Mouse (Mus musculus): ENCODE measurements around the gene Fam172a.
A peak's percentile ranks its signal among the peaks of the same experiment; 100 is the strongest.

Gene Fam172a

DNA sequence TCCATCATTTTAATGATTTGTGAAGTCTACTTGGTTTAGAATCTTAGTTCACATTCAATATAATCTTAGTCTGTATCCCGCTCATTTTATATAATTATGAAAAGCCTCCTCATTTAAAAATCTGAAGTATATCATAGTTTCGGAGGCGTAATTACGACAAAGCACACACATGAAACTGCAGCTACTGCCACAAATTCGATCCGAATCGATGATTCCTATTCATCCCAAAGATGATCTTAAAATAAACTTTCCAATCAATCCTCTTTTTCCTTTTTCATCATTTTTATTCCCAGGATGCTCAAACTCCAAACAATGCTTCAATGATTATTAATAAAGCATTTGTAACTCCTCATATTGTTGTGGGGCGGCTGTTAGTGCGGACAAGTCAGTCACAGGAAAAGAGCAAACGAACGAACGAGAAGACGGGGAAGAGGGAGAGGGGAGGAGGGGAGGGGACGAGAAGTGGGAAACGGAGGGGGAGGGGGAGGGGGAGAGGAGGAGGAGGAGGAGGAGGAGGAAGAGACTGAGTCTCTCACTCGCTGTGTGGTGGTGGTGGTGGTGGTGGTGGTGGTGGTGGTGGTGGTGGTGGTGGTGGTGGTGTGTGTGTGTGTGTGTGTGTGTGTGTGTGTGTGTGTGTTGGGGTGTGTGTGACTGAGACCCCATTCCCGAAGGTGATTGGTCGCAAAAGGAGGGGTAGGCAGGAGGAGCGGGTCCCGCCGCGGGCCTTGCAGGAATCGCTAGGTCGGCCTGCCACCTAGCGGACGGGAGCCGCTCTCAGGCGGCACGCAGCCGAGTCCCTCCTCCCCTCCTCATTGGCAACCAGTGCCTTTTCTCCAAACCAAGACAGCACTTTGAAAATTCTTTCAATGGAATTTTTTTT, 499.4 kb downstream of the Fam172a start:
- peak; percentile 92 to 95 for DNase-seq

DNA sequence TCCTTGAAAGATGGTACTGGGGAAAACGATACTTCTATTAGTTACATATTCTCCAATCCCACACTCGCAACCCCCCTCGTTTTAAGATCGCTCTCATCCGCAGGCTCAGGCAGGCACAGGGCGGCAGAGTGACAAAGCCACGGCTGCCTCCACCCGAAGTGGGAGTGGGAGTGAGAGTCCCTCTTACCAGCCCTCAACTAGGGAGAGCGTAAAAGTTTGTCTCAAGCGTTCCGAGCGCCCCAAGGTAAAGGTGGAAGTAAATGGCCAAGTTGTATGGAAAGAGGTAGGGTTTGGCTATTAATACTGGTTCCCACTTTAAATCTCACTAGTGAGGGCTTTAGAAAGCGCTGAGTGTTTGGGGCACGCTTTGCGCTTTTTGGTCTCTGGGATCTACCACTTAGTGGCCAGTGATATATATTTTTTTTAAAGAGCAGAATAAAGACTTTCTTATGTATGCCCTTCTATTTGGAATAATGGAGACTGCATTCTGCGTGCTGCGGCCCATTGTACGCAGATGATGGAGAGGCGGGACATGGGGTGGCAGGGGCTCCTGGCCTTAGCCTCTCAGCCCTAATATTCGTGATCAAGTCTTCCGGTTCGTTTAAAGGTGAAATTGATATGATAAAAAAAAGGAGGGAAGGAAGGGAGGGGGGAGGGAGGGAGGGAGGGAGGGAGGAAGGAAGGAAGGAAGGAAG, 500.2 kb downstream of the Fam172a start:
- peak in 1 of 2 experiments; percentile 44 for DNase-seq

DNA sequence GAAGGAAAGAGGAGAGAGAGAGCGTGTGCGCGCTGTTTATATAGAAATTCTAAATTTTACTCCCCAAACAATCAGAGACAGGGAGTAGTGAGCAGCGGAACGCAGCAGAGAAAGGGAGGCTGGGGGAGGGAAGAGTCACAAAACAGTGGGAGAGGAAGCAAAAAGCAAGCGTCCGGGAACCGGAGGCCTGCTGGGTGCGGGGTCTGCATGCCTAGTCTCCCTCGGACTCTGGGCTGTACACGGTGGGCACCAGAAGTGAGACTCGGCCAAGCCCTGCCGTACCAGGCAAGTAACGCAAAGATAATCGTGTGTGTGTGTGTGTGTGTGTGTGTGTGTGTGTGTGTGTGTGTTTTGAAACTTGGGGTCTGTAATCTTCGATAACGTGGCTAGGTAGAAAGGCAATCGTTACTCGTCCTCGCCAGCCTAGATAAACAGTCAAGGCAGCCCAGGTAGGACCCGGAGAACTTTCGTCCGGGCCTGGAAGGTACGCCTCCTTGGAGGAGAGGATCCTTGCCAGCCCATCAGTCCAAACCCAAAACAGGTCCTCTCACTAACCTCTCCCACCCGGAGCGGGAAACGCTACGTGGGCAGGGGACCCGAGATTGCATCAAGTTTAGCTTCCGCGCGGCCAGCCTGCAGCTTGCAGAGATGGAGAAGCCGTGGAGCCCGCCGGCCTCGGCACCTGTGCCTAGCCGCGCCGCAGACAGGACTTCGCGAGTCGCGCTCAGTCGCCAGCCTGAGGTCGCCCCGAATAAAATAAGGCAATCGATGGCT, 500.9 kb downstream of the Fam172a start:
- DNase-seq, result peak; percentile 64 to 75

DNA sequence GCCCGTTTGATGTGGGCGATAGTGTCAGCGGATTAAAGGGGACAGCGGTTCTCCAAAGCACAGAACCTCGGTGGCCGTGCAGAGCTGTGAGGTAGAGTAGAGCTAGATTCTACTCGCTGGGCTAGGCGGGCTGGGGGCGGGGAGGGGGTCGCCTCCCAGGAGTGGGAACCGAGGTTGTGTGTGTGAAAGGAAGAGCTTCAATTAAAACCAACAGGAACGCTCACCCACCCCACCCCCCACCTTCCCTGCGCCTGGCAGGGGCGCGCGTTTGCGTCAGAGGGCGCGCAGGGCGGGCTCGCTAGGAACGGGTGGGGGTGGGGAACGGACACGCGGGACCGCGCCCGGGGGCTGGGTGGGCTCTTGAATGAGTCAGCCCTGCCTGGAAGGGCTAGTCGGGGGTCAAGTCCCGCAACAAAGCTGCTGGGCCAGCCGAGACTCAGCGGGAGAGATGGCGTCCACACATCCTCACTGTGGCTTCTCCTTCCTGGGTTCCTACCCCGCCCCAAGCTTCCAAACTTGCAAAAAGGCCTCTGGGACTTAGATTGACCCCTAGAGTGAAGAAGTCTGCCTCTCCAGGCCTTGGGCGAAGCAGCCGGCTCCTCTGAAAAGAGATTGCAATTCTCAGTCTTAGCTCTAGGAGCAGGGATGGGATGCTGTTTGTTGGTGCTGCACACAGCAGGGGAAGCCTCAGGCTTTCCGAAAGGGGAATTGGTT, 501.7 kb downstream of the Fam172a start:
- DNase-seq, result peak; percentile 73 to 83

DNA sequence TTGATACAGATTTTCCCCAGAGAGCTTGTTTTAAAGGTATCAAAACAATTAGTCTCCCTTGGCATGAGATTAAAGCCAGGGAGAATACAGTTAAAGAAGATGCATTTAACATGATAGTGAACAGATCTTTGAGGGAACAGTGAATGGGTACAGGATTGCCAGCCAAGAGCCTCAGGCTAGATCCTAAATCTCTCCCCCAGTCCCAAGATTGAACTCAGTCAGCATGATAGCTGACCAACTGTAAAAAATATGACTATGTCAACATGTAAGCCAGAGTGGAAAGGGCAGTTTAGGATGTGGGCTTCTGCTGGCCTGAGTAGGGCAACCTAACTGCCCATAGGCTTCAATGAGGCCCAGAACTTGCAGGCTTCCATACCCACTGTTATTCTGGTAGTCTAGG, 503.6 kb downstream of the Fam172a start:
- no peak for DNase-seq

DNA sequence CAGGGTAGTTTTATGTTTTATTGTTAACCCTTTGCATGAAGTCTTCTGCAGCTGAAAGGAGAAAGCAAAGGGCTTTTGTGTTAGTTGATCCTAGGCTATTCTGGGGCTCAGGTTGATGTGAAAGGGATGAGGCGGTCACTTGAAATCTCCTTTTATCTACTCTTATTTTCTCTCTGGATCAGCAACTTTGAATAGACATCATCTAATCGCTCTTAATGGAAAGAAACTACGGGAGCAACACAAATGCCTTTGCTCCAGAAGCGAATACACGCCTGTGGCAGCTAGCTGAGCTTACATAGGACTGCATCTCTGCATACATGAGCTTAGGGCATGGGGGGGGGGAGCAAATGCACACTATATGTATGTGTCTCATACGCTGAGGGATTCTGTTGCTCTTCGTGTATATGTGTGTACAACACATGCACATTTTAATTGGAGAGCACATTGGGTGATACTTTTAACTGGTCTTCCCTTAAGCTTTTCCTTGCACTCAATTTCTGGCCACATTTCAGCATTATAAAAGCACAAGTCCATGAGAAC, 505.1 kb downstream of the Fam172a start:
- no peak for DNase-seq

DNA sequence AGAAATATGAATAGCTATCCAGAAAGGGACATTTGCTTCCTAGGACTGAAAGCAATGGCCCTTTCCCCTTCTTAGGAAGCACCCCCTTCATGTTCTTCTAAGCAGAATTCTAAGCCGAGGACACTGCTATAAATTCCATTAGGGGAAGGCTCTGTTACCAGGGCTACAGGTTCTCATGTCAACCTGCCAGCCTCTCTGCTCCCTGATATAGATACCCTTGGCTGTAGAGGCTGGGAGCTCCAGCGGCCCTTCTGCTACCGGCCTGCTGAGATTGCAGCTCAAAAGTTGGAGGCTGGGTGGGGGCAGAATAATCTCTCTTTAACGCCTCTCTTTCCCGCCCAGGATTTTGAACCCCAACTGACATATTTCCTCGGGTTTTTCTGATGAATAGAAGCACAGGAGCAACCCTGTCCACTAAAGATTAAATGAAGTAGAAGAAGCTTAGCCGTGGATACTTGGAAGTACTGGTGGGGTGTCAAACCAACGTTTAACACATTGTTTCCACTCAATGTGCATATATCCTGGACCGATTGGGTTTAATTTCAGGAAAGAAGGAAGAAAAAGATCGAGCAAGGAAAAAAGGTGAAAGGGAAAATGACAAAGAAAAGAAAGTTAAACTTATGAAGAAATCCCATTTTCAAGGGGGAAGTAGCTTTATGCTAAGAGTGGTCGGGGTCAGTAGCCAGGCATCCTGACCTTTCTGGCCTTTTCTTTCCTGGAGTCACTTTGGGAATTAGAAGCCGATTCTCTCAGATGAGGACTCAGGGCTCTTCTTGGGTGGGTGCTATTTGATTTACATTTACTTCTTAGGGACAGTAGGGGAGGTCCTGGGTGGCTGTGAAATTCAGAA, 506.2 kb downstream of the Fam172a start:
- DNase-seq, result no peak

DNA sequence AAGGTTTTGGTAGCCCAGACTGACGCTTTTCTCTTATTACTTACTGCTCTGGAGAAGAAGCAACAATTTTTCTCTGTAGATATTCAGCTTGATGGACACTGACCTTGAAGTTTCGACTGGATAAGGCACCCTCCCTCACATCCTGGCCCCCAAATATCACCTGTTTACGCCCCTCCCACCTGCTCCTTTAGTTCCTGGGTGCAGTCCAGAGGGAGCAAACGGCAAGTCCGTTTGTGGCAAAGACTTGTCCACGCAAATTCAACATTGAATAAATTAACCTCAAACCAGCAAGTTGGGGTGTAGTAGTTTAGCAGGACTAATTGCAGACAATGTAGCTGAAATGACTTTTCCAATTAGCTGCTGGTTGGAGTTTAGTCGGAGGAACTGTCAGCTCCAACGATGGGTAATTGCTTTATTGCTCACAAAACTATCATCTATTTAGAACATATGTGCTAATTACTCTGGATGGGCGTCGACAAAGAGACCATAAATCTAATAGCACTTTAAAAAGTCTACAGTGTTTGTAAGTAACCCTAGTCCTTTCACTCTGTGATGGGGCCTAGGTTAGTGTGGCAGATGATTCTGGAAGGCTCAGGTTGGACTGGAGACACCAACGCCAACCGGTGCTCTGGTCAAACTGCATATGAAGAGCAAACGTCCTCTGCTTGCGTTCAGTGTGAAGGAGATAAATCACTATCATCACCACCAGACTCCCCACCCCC, 507.0 kb downstream of the Fam172a start:
- no peak for DNase-seq

DNA sequence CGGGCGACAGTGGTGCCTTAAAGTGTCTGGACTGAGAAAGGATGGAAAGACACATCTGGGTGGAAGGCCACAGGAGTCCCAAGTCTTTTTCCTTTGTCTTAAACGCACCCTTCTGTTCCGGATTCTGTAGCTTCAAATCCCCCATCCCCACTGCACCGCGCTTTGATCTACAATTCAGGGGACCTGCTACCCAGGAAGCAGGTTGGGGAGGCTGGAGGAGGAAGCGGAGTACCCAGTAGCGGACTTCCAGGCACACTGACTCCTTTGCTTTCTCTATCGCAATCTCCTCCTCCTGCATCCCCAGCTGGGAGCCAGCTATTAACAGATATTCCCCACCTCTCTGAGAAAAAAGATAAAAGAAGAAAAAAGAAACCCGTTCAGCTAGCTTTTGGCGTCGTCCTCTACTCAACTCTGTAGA, 507.8 kb downstream of the Fam172a start:
- DNase-seq, result peak in 1 of 2 experiments; percentile 41

DNA sequence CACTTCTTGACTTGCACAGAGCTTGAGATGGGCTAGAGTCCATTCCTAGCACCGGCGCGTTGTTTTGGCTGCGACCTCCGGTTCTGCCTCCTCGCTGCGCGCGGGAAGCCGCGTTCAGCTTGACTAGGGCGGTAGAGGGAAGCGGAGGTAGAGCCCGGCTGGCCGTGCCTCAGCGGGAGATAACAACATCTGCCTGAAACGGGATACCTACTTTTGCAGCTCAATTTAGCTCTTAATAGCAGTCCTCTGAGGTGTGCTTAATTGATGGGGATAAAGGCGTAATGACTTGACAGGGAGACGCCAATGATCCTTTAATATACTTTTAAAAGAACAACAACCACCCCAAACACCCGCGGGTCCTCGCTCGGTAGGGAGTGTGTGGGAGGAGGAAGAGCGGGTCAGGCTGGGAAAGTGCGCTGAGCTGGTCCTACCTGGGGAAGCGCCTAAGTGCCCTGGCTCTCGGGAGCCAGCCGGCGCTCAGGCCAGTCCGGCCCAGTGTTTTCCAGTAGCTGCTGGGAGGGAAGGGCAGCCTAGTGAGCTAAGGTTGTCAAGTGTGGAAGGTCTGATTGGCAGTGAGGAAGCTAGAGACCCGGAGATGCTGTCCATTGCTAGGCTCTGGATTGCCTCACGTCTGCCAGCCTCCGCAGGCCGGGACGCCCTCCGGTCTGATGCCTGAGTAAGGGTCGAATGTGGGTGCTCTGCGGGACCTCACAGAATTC, 508.4 kb downstream of the Fam172a start:
- peak; percentile 70 to 77 for DNase-seq

DNA sequence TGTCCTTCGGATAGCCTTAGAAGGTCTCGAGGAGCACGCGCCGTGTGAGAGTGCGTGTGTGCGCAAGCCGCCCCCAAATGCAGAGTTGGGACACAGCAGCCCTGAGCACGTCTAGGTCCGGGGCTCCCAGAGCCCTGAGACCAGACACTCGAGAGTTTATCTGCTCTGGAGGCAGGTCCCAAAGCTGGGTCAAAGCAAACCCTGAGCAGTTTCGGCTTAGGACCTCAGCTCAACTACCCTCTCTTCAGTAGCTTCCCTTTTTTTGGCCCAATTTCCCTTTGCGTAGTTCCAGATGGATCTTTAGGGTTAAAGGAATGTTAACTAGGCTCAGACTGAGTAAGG, 508.9 kb downstream of the Fam172a start:
- DNase-seq, result no peak

DNA sequence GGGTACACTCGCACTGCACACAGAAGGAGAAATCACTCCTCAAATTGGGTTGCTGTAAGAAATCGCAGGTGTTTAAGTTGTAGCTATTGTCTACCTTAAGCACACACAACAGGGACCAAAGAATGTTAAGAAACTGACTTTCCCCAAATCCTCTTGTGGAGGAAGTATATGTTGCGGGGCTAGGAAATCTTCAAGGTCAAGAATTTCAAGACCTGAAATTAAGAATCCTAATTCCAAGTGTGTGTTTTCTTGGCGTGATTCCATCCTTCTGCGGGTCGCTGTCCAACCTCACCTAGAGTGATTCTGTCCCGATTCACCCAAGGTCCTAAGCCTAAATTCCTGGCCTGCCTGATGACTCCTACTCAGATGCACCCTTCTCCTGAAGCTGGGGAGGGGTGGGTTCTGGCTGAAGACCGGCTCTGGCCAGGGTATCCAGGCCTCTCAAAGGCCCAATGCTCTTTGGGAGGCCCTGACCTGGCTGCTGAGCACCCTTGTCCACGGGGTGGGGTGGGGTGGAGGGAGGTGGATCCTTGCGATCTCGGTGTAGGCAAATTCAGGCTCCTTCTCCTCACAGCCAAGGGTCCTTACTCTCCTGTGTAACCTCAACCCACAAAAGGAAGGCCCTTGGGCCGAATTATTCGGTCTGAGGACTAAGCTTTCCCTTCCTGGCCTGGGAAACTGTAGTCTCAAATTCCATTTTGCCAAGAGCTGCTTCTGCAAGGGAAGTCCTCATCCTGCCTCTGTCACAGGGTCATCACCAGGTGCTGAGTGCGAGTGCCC, 509.6 kb downstream of the Fam172a start:
- no peak for DNase-seq

DNA sequence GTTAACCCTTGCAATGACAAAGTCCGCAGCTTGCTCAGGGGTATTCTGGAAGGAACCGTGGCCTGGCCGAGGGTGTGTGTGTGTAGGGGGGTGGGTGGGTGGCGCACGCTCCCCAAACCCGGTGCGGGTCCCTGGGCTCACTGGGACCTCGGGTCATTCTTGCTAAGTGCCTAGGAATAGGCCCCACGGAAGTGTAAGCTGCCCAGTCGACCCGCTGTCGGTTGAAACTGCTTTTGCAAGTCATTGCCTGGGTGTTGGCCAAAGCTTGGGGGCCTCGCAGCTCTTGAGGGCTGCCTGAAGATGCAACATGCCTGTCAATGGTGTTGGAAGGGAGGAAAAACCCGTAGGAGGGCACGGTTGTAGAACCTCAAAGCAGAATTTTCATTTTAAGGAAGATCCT, 510.3 kb downstream of the Fam172a start:
- DNase-seq, result no peak

DNA sequence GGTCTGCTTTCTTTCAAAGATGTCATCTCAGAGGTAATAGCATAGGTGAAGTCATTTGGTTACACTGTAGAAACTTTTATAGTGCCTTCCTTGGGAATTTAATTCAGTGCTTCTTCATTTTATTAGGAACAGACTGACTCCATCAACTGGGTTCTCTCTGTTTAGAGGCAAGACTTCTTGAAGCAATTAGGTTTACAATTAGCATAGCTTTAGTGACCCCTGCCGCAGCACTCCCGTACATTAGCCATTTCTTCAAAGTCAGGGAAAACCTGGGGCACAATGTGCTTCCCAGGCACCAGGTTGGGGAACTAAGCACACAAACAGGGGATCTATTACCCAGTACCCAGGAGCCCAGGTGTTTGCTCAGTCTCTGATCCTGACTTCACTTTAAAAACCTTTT, 511.3 kb downstream of the Fam172a start:
- DNase-seq, result no peak

DNA sequence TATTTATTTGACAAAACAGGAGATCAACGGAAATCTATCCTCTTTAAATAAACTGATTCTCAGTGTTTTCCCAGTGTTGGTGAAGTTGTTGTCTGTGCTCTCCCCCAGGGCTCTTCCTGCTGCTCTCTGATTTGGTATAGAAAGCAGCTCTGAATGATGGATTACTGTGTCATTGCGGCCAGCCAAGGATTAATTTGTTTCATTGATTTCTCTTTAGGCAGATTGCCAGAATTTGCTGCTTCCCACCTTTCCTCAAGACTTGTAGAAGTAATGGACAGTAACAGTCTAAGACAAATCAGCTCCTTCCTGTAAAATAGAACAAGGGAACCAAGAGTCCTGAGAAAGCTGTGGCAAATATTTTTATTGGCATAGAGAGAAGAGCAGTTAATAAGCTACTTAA, 513.4 kb downstream of the Fam172a start:
- DNase-seq, result no peak
